Mouse (Mus musculus): Measurements from ENCODE around the gene Igf1r. TPM values are rescaled to one million over a fixed set of nuclear protein-coding genes. Genes with fewer than 3 reads are reported as not detected.
"Not testable (repeated sequence)": the region's sequence is repeated elsewhere in the genome, so short reads cannot be mapped to it uniquely, and the experiment has no call there.

Gene Igf1r
- polyA plus RNA-seq, 1 experiment from 2014 or later, result 13.9 TPM

DNA sequence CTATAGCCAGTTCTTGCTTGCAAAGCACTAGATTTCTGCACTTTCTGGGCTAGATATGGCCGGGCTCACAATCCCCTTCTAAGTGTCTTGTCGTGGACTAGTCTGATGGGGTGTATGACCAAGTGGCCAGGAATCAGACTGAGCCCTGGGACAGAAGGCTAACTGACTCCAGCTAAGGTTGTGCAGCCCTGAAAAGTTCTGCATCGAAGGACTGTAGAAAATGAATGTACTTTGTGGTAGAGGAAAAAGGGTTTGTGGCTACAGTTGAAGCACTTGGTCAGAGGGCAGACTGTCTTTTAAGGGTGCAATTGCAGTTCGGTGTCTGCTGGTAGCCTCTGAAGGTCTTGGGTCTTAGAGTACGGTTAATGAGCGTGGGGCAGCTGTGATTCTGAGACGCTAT, 326.9 kb downstream of the Igf1r start:
- 85% methylated on average over 7 of the region's 7 CpGs for whole genome bisulfite sequencing
- H3K4me2 ChIP-seq, result no peak overlapping the region
- H3K9me3 ChIP-seq (replicated peaks), result no peaks in the 10 kb centered on the region
- no peak overlapping the region; the same call in 1 of the 2 replicates for H3K27ac ChIP-seq
- H3K36me3 ChIP-seq, result no peaks in the 10 kb centered on the region
- H3K4me3 ChIP-seq, result peak overlapping the region; percentile 4; the same call in 1 of the 2 replicates
- no peak overlapping the region for H3K9ac ChIP-seq
- H3K4me1 ChIP-seq (replicated peaks), result peaks cover 12% of the 10 kb centered on the region
- H3K27me3 ChIP-seq, result 0 out of 2 replicates have a peak, but pooled peaks cover 6% of the 10 kb centered on the region
- ATAC-seq (replicated peaks; ENCODE audit: insufficient number of reproducible peaks, insufficient read depth, low FRiP score, low read depth), result no peak

DNA sequence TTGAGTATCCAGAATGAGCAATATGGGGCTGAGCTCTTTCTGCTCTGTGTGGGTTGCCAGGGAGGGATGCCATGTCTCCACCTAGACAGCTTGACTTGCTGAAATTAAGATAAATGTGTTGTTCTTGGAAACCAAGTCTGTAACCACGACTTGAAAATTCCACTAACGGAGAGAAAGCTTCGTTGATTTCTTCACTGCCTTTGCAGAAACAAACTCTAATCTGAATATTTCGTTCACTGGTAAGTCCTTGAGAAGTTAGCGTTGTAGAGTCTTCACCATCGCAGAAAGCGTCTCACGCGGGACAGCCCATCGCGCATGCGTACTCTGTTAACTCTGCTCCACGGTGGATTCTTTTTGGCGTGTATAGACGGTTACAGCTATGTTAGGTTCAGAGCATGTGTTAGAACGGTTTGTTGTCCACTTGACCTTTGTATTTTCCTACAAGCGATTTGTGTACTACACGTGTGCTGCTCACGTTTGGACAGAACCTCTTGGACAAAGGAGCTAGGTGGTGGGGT, 327.8 kb downstream of the Igf1r start:
- WGBS, result 76% methylated on average over 19 of the region's 19 CpGs
- no peaks in the 10 kb centered on the region for H3K9me3 ChIP-seq (replicated peaks)
- 0 out of 2 replicates have a peak, but pooled peaks cover 5% of the 10 kb centered on the region for H3K27me3 ChIP-seq
- no peak overlapping the region; the same call in 1 of the 2 replicates for H3K27ac ChIP-seq
- no peaks in the 10 kb centered on the region for H3K36me3 ChIP-seq
- no peak overlapping the region for H3K4me2 ChIP-seq
- peaks cover 12% of the 10 kb centered on the region for H3K4me1 ChIP-seq (replicated peaks)
- no peak overlapping the region; the same call in 1 of the 2 replicates for H3K4me3 ChIP-seq
- no peak for ATAC-seq (replicated peaks; ENCODE audit: insufficient number of reproducible peaks, insufficient read depth, low FRiP score, low read depth)
- no peak overlapping the region for H3K9ac ChIP-seq

GRCm38 (mm10) chr7:68281341-68281740, 328.7 kb downstream of the Igf1r start:
- H3K4me2 ChIP-seq, result no peak overlapping the region
- H3K9ac ChIP-seq, result no peak overlapping the region
- no peak overlapping the region for H3K27ac ChIP-seq
- peaks cover 2% of the 10 kb centered on the region for H3K4me1 ChIP-seq (replicated peaks)
- no peak overlapping the region for H3K4me3 ChIP-seq
- H3K9me3 ChIP-seq (replicated peaks), result no peaks in the 10 kb centered on the region
- 73% methylated on average over 5 of the region's 5 CpGs for WGBS
- ATAC-seq (replicated peaks; ENCODE audit: insufficient number of reproducible peaks, insufficient read depth, low FRiP score, low read depth), result no peak
- no peaks in the 10 kb centered on the region for H3K36me3 ChIP-seq
- 0 out of 2 replicates have a peak, but pooled peaks cover 3% of the 10 kb centered on the region for H3K27me3 ChIP-seq

GRCm38 (mm10) chr7:68282304-68283132, 329.9 kb downstream of the Igf1r start:
- H3K27me3 ChIP-seq, result no peaks in the 10 kb centered on the region
- peak overlapping the region; percentile 16; the same call in 1 of the 2 replicates for H3K4me2 ChIP-seq
- no peak overlapping the region for H3K9ac ChIP-seq
- H3K27ac ChIP-seq, result no peak overlapping the region
- ATAC-seq (replicated peaks; ENCODE audit: insufficient number of reproducible peaks, insufficient read depth, low FRiP score, low read depth), result no peak
- 78% methylated on average over 22 of the region's 22 CpGs for WGBS
- H3K4me3 ChIP-seq, result no peak overlapping the region
- H3K4me1 ChIP-seq (replicated peaks), result no peaks in the 10 kb centered on the region; the same call in 1 of the 2 replicates
- H3K9me3 ChIP-seq (replicated peaks), result no peaks in the 10 kb centered on the region
- H3K36me3 ChIP-seq, result no peaks in the 10 kb centered on the region

GRCm38 (mm10) chr7:68283133-68283520, 330.5 kb downstream of the Igf1r start:
- not testable (repeated sequence) for H3K4me3 ChIP-seq; H3K27me3 ChIP-seq; H3K4me2 ChIP-seq; ATAC-seq (replicated peaks; ENCODE audit: insufficient number of reproducible peaks, insufficient read depth, low FRiP score, low read depth); H3K27ac ChIP-seq; H3K4me1 ChIP-seq (replicated peaks); H3K9me3 ChIP-seq (replicated peaks); H3K9ac ChIP-seq; H3K36me3 ChIP-seq
- WGBS, result 73% methylated on average over 4 of the region's 4 CpGs

Other genes starting within 250 kb of the Igf1r start
- 2.5 and 3.1 TPM in 2 replicates for gene Synm, start 193.1 kb upstream of the Igf1r start, polyA plus RNA-seq (2015; fragmentation: Nextera tagmentation; extraction: Ambion mirVana)